Mouse (Mus musculus) urinary bladder, postnatal 10 days (tissue): ENCODE results near the gene Gm3043.
"Not testable (repeated sequence)": the region's sequence is repeated elsewhere in the genome, so short reads cannot be mapped to it uniquely, and the experiment has no call there.

Experiments
- DNase-seq: peaks from one replicate; pipeline ENCODE4 v3.0.0; 2022; ENCODE audit warnings: low spot score

Gm3043 gene

GRCm38 (mm10) chr14:3688483-3688882 is at the start of gene Gm3043:
TSS of gene Gm3043 (plus strand) at chr14:3688783.
- DNase-seq = not testable (repeated sequence)

- not testable (repeated sequence) for DNase-seq
Observed at GRCm38 (mm10) chr14:3651730-3652129, 36.9 kb upstream of the Gm3043 start, which contains the start of gene Gm3020. TSS of gene Gm3020 (plus strand) at chr14:3652030.
